Mouse (Mus musculus): Measurements from ENCODE around the gene Tmem160.

- TF ChIP-seq POLR2A (IDR thresholded peaks at IDR 0.05; ENCODE audit: extremely low read depth, insufficient read depth, low read length) (no peak), CTCF (IDR thresholded peaks at IDR 0.05; ENCODE audit: low read depth, low read length) (no peak)
These were observed 45.6 kb upstream of the Tmem160 start for GRCm38 (mm10) chr7:16406978-16407377.

Measured in liver, adult 2 months (tissue).